19 mouse cellular contexts compared by ENCODE assay signal in the genomic region with DNA sequence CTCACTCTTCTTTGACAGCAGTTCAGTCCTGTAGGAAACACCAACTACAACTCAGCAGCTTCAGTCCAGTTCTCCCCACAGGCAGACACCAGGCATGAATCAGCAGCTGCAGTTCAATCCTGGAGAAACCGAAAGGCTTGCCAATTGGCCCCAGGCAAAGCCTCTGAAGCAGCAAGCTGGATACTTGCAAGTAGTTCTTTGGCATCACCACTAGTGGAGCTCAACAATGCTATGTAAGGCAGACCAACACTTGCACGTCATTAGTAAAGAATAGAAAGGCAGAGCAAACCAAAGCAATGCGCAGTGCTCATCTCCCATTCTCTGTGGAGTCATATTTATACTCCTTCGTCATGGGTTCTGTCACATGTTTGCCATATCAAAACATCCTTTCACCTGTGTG.
A peak's percentile ranks its signal among the peaks of the same experiment; 100 is the strongest.
DNase-seq lines count a peak whose midpoint lies in the region; ATAC-seq and TF ChIP-seq lines count a peak whose summit lies in the region.
"Had no signal": no experiment of that assay in that cellular context is flagged by ENCODE, and none has a peak within 500 bp of the region (broad histone marks: within the 10 kb centered on the region; RNA-seq: fewer than 3 reads in every experiment).

No protein-coding gene starts in this region.

- no peak for TF ChIP-seq CTCF in brain, embryonic 14.5 days (IDR thresholded peaks at IDR 0.05; ENCODE audit: borderline replicate concordance, extremely low read depth, insufficient read depth, insufficient read length)

- no peak for TF ChIP-seq POLR2A in brain, embryonic 14.5 days (IDR thresholded peaks at IDR 0.05; ENCODE audit: borderline replicate concordance, extremely low read depth, insufficient read depth, insufficient read length, poor library complexity, severe bottlenecking)

- no peak for ATAC-seq in megakaryocyte, adult 5-6 weeks (ENCODE audit: poor library complexity, severe bottlenecking)
- ATAC-seq: forebrain, embryonic 16.5 days; hindbrain, embryonic 16.5 days; intestine, postnatal 0 days; Patski had no signal

- DNase-seq in 3T3-L1 (ENCODE audit: low read depth, low spot score) = peak; percentile 59
- DNase-seq in CD4-positive helper T cell, adult 2 months (ENCODE audit: low read depth, low spot score) = peak; percentile 19
- DNase-seq in Muller cell, postnatal 12 days (ENCODE audit: inconsistent ontology term) = peak; percentile 25
- peak; percentile 45 for DNase-seq in brain, embryonic 14.5 days (ENCODE audit: low read depth)
- no peak for DNase-seq in embryo, embryonic 10.5 days (ENCODE audit: low spot score)
- DNase-seq in cerebellum, adult 9-11 months = no peak
- DNase-seq: adrenal gland, adult 2 months; adrenal gland, postnatal 36 days; cerebellum, adult 8-10 months; heart, postnatal 14 days; kidney, postnatal 14 days; right cerebral cortex, postnatal 25 days; spleen, adult 18-20 months; thymus, postnatal 14 days had no signal

Comparison
In these comparisons a context has a peak if more than half of its experiments do, and no peak if none do; other contexts are left out.
1. DNase-seq: peak in 3T3-L1 (single experiment), CD4-positive helper T cell, adult 2 months (single experiment), Muller cell, postnatal 12 days (single experiment) and brain, embryonic 14.5 days (single experiment); none in embryo, embryonic 10.5 days (single experiment) and cerebellum, adult 9-11 months (single experiment).